Mouse (Mus musculus) CH12.LX (cell line): ENCODE data around the gene Ccdc90b. TPM values are rescaled to one million over a fixed set of nuclear protein-coding genes. Genes with fewer than 3 reads are reported as not detected.

ENCODE experiments used
- DNase-seq: peaks from one replicate; pipeline ENCODE4 v3.0.0-alpha.2; 2013; ENCODE audit errors: extremely low read depth
- H3K27ac ChIP-seq: 2 replicates; pipeline ENCODE4 v1.5.1; 2012; ENCODE audit warnings: low read depth, mild to moderate bottlenecking, control low read depth, moderate library complexity; ENCODE audit not compliant: insufficient read depth
- H3K27me3 ChIP-seq: replicated peaks from 2 replicates; pipeline ENCODE3; 2012; ENCODE audit warnings: inconsistent platforms
- H3K36me3 ChIP-seq, 2 experiments: replicated peaks in 1 of 2; 2 replicates each; pipeline versions ENCODE3 to v1.6.1; 2012; ENCODE audit warnings: inconsistent platforms in 1 of 2, low read length in 1 of 2, mild to moderate bottlenecking in 1 of 2, mixed read lengths in 1 of 2, moderate library complexity in 1 of 2; ENCODE audit not compliant: control insufficient read depth in 1 of 2, insufficient read depth in 1 of 2
- H3K4me1 ChIP-seq, 2 experiments: 2 replicates each; pipeline ENCODE4 v1.6.1; 2012; ENCODE audit warnings: inconsistent platforms in 1 of 2, moderate library complexity in 1 of 2; ENCODE audit not compliant: insufficient read depth in 2 of 2, control insufficient read depth in 1 of 2
- H3K4me2 ChIP-seq: 2 replicates; pipeline ENCODE4 v1.6.1; 2012; ENCODE audit warnings: low read depth, mild to moderate bottlenecking, control low read depth; ENCODE audit not compliant: poor library complexity, insufficient read depth, severe bottlenecking
- H3K4me3 ChIP-seq, 3 experiments: fragments of 150-350 bp in 1 of 3; sonication (generic) in 1 of 3; replicated peaks in 1 of 3; 2 replicates each; pipeline versions ENCODE3 to v1.5.1; 2011 to 2012; ENCODE audit warnings: low read depth in 2 of 3, low read length in 2 of 3, mild to moderate bottlenecking in 2 of 3, moderate library complexity in 2 of 3, control low read depth in 1 of 3, improper control_type of control experiment in 1 of 3, inconsistent platforms in 1 of 3, mixed read lengths in 1 of 3; ENCODE audit not compliant: poor library complexity in 1 of 3
- H3K79me2 ChIP-seq: replicated peaks from 2 replicates; pipeline ENCODE4 v1.6.1; 2012; ENCODE audit warnings: mild to moderate bottlenecking, moderate library complexity; ENCODE audit not compliant: control insufficient read depth, poor library complexity, insufficient read depth, severe bottlenecking; ENCODE audit errors: extremely low read depth
- H3K9ac ChIP-seq: 2 replicates; pipeline ENCODE4 v1.6.1; 2012; ENCODE audit warnings: low read depth, mild to moderate bottlenecking, control low read depth, moderate library complexity; ENCODE audit not compliant: insufficient read depth
- H3K9me3 ChIP-seq: replicated peaks from 2 replicates; pipeline ENCODE3; 2012; ENCODE audit warnings: low read length, inconsistent platforms, mixed read lengths
- BHLHE40 ChIP-seq: IDR thresholded peaks from 2 replicates; pipeline ENCODE4 v1.6.1; 2011; ENCODE audit warnings: mild to moderate bottlenecking, low read depth, low read length, improper control_type of control experiment
- E2F4 ChIP-seq: IDR thresholded peaks from 2 replicates; pipeline ENCODE4 v1.6.1; 2011; ENCODE audit warnings: low read depth, low read length, improper control_type of control experiment; ENCODE audit not compliant: insufficient replicate concordance
- EP300 ChIP-seq: IDR thresholded peaks from 2 replicates; pipeline ENCODE4 v1.6.1; 2011; ENCODE audit warnings: low read length, improper control_type of control experiment
- ETS1 ChIP-seq: conservative IDR thresholded peaks from 2 replicates; pipeline ENCODE4 v1.6.1; 2012; ENCODE audit warnings: low read depth, mild to moderate bottlenecking, inconsistent platforms, low read length, improper control_type of control experiment, moderate library complexity
- GABPA ChIP-seq: IDR thresholded peaks from 2 replicates; pipeline ENCODE4 v1.6.1; 2012; ENCODE audit warnings: low read depth, low read length, improper control_type of control experiment, inconsistent platforms; ENCODE audit not compliant: insufficient replicate concordance
- HCFC1 ChIP-seq: IDR thresholded peaks from 2 replicates; pipeline ENCODE4 v1.6.1; 2012; ENCODE audit warnings: low read depth, mild to moderate bottlenecking, inconsistent platforms, low read length, improper control_type of control experiment
- JUN ChIP-seq: IDR thresholded peaks from 2 replicates; pipeline ENCODE4 v1.6.1; 2011; ENCODE audit warnings: low read depth, mild to moderate bottlenecking, low read length, improper control_type of control experiment, moderate library complexity; ENCODE audit not compliant: insufficient read depth
- JUND ChIP-seq: conservative IDR thresholded peaks from 2 replicates; pipeline ENCODE4 v1.6.1; 2011; ENCODE audit warnings: low read depth, low read length, improper control_type of control experiment
- MAZ ChIP-seq: IDR thresholded peaks from 2 replicates; pipeline ENCODE4 v1.6.1; 2012; ENCODE audit warnings: low read depth, mild to moderate bottlenecking, inconsistent platforms, low read length, improper control_type of control experiment, moderate library complexity
- MYC ChIP-seq: IDR thresholded peaks from 2 replicates; pipeline ENCODE4 v1.6.1; 2011; ENCODE audit warnings: low read depth, mild to moderate bottlenecking, improper control_type of control experiment, low read length
- NELFE ChIP-seq: IDR thresholded peaks from 2 replicates; pipeline ENCODE4 v1.6.1; 2011; ENCODE audit warnings: low read depth, low read length, improper control_type of control experiment
- NRF1 ChIP-seq: IDR thresholded peaks from 2 replicates; pipeline ENCODE4 v1.6.1; 2014; ENCODE audit warnings: low read depth, mild to moderate bottlenecking, inconsistent platforms, low read length, improper control_type of control experiment, moderate library complexity
- SMC3 ChIP-seq: IDR thresholded peaks from 2 replicates; pipeline ENCODE4 v1.6.1; 2011; ENCODE audit warnings: low read depth, low read length, improper control_type of control experiment
- TCF12 ChIP-seq: IDR thresholded peaks from 2 replicates; pipeline ENCODE4 v1.6.1; 2014; ENCODE audit warnings: low read depth, mild to moderate bottlenecking, inconsistent platforms, low read length, improper control_type of control experiment
- USF2 ChIP-seq: conservative IDR thresholded peaks from 2 replicates; pipeline ENCODE4 v1.6.1; 2011; ENCODE audit warnings: low read depth, low read length, improper control_type of control experiment
- ZC3H11A ChIP-seq: IDR thresholded peaks from 2 replicates; pipeline ENCODE4 v1.6.1; 2012; ENCODE audit warnings: low read depth, mild to moderate bottlenecking, inconsistent platforms, low read length, improper control_type of control experiment
- ZMIZ1 ChIP-seq: IDR thresholded peaks from 2 replicates; pipeline ENCODE4 v1.6.1; 2012; ENCODE audit warnings: low read depth, mild to moderate bottlenecking, inconsistent platforms, low read length, improper control_type of control experiment
- ZNF384 ChIP-seq: IDR thresholded peaks from 2 replicates; pipeline ENCODE4 v1.6.1; 2012; ENCODE audit warnings: low read depth, low read length, improper control_type of control experiment, inconsistent platforms
- dilution Hi-C: fragments of 300-500 bp; cut with MboI; formaldehyde crosslinking; loops from 2 replicates; pipeline ENCODE4 v1.14.3; 2020; ENCODE audit warnings: low sequenced_read_pairs; ENCODE audit not compliant: extremely low pct_unique_long_range_greater_than_20kb, extremely low pct_ligation_motif_present
- in situ Hi-C: fragments of 300-500 bp; cut with MboI; formaldehyde crosslinking; loops from 3 replicates; pipeline ENCODE4 v1.14.3; 2019; ENCODE audit warnings: low sequenced_read_pairs, low pct_ligation_motif_present, low pct_unique_long_range_greater_than_20kb, mixed read lengths
- polyA plus RNA-seq: library from polyadenylated mRNA; unstranded; fragments of >175 nt; gene quantifications from 2 replicates; pipeline ENCODE4 v1.2.1, GENCODE M21; 2012; ENCODE audit warnings: low read depth; ENCODE audit not compliant: insufficient read length
- total RNA-seq, 2 experiments: library from RNA; depleted of rRNA; stranded (reverse); fragments of 300-350 nt in 1 of 2; fragments of >200 nt in 1 of 2; gene quantifications; 2 replicates each; pipeline ENCODE4 v1.2.3; 2012 to 2014

Ccdc90b gene
- total and polyA plus RNA-seq, 3 experiments, result 2.0 to 16.5 (median 6.5) TPM

DNA sequence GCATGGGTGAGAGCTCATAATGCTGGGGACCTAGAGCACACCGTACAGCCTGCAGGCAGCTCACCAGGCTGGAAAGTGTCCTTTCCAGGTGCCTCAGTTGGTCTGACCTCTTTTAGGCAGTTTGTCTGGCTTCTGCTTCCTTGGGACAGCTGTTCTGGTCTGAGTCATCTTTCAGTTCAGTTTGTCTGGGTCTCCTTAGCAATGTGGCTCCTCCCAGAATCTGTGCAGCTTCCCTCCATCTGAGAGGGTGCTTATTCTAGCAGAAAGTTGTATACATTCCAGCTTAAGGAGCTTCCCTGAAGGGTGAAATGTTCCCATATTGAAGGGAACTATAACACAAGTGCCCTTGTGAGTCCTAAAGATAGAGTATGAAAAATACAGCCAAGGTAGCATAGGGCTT, 5.8 kb downstream of the Ccdc90b start:
- H3K27me3 ChIP-seq, result no peaks in the 10 kb centered on the region
- no peak for DNase-seq
- no peak overlapping the region for H3K4me2 ChIP-seq
- in situ Hi-C loops, result no loop called here
- 0 out of 4 replicates have a peak, but pooled peaks cover 0 to 4% of the 10 kb centered on the region in 2 experiments for H3K4me1 ChIP-seq
- H3K36me3 ChIP-seq, result no peaks in the 10 kb centered on the region
- no peak overlapping the region for H3K27ac ChIP-seq
- no peaks in the 10 kb centered on the region for H3K79me2 ChIP-seq
- TF ChIP-seq JUND (no peak), NRF1 (no peak), ZNF384 (no peak), ZMIZ1 (no peak), NELFE (no peak), E2F4 (no peak), TCF12 (no peak), HCFC1 (no peak), EP300 (no peak), GABPA (no peak), BHLHE40 (no peak), USF2 (no peak), ETS1 (no peak)
- H3K9ac ChIP-seq, result no peak overlapping the region
- no peaks in the 10 kb centered on the region for H3K9me3 ChIP-seq
- no peak overlapping the region for H3K4me3 ChIP-seq
- dilution Hi-C loops, result no loop called here

DNA sequence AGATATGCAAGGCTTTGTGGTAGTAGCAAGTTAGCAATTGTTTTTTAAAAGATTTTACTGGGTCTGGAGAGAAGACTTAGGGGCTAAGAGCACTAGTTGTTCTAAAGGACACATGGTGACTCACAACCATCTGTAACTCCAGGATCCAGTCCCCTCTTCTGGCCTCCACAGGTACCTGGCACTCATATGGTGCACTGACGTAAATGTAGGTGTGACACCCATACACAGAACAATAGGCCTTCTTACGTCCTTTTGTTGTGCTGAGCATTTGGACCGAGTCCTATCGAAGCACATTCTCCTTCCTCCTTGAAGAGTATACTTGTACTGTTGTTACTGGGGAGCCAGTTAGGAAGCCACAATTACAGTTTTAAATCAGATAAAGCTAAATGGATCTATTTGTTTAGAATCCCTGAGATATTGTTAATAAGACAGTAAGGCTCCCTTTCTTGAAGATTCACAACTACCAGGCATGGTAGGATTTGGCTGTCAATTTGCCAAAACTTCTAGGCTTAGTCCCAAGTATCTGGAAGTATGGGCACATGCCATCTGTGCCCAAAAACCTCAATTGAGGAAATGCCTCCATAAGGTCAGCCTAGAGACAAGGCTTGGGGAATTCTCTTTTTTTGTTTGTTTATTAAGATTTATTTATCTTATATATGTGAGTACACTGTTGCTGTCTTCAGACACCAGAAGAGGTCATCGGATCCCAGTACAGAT, 19.7 kb downstream of the Ccdc90b start:
- dilution Hi-C loops, result no loop called here
- no peak for TF ChIP-seq ZC3H11A
- TF ChIP-seq MAZ, result no peak
- TF ChIP-seq MYC, result no peak
- TF ChIP-seq JUN, result no peak
- TF ChIP-seq SMC3, result no peak
- TF ChIP-seq ZMIZ1, result no peak
- no peaks in the 10 kb centered on the region for H3K27me3 ChIP-seq
- no peaks in the 10 kb centered on the region for H3K79me2 ChIP-seq
- H3K4me3 ChIP-seq, result no peak overlapping the region
- no peak overlapping the region for H3K4me2 ChIP-seq
- DNase-seq, result no peak
- no peak overlapping the region for H3K27ac ChIP-seq
- no peaks in the 10 kb centered on the region for H3K4me1 ChIP-seq
- no peaks in the 10 kb centered on the region for H3K9me3 ChIP-seq
- in situ Hi-C loops, result no loop called here
- H3K36me3 ChIP-seq, result peaks cover 0 to 2% of the 10 kb centered on the region in 2 experiments
- no peak overlapping the region for H3K9ac ChIP-seq
